Mouse (Mus musculus) R1 (cell line): ENCODE measurements around the gene Tuba3a.

ENCODE experiments used
- DNase-seq: peaks from one replicate; pipeline ENCODE4 v3.0.0-alpha.2; 2018; ENCODE audit warnings: low read depth, low spot score

The Tuba3a gene

DNA sequence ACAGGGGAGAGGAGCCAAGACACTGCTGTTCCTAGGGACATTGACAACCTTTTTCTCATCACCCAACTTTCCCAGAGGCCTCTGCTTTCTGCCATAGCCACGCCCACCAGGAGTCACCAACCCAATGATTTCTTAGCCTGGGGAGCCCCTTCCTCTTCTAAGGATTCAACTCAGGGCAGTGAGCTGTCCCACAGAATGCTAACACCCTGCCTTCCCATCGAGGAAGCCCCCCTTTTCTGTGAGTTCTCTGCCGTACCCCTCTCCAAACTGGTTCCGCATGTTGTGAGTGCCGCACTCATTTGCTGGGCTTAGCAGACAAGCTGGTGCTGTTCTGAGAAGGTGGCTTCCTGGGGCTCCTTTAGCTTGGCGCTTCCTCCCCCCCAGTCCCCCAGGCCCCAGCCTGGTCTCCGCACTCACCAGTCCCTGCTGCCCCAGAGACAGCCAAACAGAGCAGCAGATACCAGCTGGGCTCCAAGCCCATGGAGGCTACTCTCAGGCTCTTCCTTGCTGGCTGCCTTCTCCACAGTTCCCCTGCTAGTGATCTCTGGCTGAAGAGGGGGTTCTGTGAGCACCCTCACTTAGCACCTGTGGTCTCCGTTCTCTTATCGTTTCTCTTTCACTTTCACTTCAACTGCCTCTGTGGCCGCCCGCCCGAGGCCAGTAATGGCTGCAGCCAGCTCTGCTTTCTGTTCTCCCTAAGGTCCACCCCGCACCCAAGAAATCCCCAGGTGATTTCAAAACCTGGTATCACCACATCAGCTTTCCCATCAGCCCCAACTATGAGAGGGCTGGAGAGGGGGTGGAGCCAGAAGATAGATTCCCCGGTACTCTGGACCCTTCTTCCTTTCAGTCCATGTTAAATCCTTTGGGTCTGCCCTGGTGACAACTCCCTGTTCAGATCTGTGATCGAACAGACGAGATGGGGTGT lies 54.5 kb downstream of the Tuba3a start, which contains the start of gene Tapbpl:
Tapbpl (minus strand) TSS at position 744 of the 928 bp plus-strand sequence.
- DNase-seq: peak; percentile 73

DNA sequence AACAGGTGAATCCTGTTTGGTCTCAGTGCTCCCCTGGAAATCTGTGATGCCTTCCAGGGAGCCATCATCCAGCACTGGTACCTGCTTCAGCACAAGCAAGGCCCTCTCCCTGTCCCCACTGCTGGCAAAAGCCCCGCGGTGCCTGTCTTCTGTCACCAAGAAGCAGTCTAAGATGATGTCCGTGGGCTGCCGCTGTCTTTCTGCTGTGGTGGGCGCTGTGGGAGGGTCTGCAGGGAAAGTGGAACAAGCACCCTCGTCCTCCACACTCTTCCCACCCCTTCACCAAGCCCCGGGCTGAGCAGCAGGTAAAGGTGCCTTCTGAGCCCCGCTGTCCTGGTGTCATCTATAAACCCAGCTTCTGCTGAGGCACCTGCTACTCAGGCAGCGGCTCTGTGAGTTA lies 55.3 kb downstream of the Tuba3a start:
- DNase-seq: no peak
